Mouse (Mus musculus): ENCODE measurements at regions not wholly inside any gene's neighbourhood (a gene's known extent, or its start where the extent isn't known, plus 50 kb on each side); places are given as distances from the start of the nearest gene placed in this dataset.

DNA sequence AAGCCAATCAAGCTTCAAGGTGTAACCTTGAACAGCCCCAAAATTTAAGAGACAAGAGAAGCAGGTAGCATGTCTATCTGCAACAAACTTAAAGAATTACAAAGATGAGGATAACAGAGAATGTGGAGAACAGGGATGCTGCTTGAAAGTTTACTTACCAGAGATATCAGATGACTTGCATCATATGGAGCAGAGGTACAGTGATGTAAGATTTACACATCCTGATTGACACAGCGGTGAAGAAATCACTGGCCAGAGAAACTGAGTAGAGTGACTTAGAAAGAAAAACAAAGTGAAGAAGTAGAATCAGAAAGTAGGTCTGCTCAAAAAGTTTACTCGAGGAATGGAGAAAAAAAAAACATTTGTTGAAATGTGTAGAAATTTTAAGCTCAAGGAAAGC is 54.6 kb upstream of the 4930523C07Rik start:
- TF ChIP-seq CTCF (IDR thresholded peaks at IDR 0.05; ENCODE audit: control insufficient read depth, insufficient read depth, low read length) (no peak), POLR2A (IDR thresholded peaks at IDR 0.05; ENCODE audit: borderline replicate concordance, control insufficient read depth, low read depth, low read length) (no peak)
- WGBS: 46% methylated on average over 2 of the region's 2 CpGs
- Histone ChIP-seq H3K4me1 (ENCODE audit: control insufficient read depth, insufficient read depth, low read length) (peaks cover 1% of the 10 kb centered on the region; the same call in 1 of the 2 replicates), H3K4me3 (replicated peaks; ENCODE audit: control insufficient read depth, low read depth, low read length) (no peak overlapping the region), H3K27ac (ENCODE audit: control insufficient read depth, insufficient read depth, low read depth, low read length, poor library complexity) (no peak overlapping the region)

DNA sequence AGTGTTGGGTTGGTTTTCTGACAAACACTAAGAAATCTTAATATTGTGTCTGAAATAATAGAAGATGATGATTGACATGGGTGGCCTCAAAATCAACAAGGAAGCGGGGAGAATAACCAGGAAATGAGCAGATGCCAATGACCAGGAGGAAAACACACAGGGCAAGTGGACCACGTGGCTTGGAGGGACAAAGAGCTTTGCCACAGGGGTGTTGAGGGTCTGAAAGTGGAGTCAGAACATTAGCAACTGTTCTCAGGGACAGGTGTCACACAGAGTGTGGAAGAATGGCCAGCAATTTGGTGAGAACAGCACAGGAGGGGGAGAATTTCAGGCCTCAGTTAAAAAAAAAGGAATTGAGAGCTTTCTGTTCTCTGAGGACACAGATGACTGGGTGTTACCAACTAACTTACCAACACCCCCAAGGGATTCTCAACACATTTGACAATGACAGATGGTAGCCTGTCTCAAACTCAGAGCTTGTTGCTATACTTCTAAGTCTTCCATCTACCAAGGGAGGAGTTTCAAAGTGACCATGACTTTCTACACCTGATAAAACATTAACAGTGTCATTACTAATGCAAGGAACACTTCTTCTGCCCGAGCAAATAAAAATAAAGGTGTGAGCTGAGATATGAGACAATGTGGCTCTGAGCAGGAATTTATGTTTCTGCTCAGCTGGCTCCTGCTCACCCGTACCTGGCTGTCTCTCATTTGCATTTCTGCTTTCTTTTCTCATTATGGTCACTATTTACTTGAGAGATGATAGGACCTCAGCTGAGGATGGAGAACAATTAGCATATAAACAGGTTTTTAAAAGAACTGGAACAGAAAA is 52.2 kb upstream of the 4930523C07Rik start:
- H3K27ac ChIP-seq (ENCODE audit: control insufficient read depth, insufficient read depth, low read depth, low read length, poor library complexity): peak overlapping the region; percentile 84
- TF ChIP-seq CTCF (IDR thresholded peaks at IDR 0.05; ENCODE audit: control insufficient read depth, insufficient read depth, low read length): no peak
- no peak for TF ChIP-seq POLR2A (IDR thresholded peaks at IDR 0.05; ENCODE audit: borderline replicate concordance, control insufficient read depth, low read depth, low read length)
- 54% methylated on average over 4 of the region's 4 CpGs for WGBS
- no peak overlapping the region for H3K4me3 ChIP-seq (replicated peaks; ENCODE audit: control insufficient read depth, low read depth, low read length)
- H3K4me1 ChIP-seq (ENCODE audit: control insufficient read depth, insufficient read depth, low read length): peaks cover 1% of the 10 kb centered on the region; the same call in 1 of the 2 replicates
